Mouse (Mus musculus) mesoderm, embryonic 11.5 days (tissue): ENCODE data around the gene Zmynd15.
A peak's percentile ranks its signal among the peaks of the same experiment; 100 is the strongest.

Experiments
- DNase-seq: peaks from one replicate; pipeline ENCODE4 v3.0.0-alpha.2; 2012; ENCODE audit warnings: low read depth, low spot score

Gene Zmynd15

DNA sequence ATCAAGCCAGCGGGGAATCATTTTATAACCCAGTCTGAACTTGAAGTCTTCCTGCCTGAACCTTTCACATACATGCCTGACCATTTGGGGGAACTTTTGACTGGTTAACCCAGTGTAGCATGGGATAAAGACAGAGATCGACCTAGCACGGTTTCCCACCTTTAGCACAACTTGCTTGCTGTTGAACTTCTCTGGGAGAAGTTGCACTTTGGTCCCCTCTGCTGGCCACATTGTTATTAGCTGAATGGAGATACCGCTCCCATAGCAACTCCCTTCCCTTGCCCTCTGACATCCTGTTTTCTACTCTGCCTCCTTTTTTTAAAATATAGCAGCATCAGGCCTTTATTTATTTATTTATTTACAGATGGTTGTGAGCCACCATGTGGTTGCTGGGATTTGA is 47.2 kb downstream of the Zmynd15 start:
- peak; percentile 62 for DNase-seq

DNA sequence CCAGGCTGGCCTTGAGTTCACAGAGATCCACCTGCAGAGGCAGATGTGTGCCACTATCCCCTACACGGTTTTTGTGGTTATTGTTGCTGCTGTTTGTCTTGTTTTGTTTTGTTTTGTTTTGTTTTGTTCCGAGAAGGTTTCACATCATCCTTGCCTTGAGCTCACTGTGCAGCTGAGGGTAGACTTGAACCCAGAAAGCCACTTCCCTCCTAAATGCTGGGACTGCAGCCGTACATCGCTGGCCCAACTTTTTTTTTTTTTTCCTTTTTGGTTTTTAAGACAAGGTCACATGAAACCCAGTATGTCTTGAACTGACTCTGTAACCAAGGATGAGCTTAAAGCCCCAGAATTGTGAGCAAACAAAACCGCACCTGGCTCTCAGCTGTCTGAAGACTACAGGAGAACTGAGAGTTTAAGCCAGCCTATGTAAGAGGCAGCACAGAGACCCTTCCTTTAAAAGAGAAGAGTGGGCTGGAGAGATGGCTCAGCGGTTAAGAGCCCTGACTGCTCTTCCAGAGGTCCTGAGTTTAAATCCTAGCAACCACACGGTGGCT is 47.8 kb downstream of the Zmynd15 start:
- DNase-seq: no peak

DNA sequence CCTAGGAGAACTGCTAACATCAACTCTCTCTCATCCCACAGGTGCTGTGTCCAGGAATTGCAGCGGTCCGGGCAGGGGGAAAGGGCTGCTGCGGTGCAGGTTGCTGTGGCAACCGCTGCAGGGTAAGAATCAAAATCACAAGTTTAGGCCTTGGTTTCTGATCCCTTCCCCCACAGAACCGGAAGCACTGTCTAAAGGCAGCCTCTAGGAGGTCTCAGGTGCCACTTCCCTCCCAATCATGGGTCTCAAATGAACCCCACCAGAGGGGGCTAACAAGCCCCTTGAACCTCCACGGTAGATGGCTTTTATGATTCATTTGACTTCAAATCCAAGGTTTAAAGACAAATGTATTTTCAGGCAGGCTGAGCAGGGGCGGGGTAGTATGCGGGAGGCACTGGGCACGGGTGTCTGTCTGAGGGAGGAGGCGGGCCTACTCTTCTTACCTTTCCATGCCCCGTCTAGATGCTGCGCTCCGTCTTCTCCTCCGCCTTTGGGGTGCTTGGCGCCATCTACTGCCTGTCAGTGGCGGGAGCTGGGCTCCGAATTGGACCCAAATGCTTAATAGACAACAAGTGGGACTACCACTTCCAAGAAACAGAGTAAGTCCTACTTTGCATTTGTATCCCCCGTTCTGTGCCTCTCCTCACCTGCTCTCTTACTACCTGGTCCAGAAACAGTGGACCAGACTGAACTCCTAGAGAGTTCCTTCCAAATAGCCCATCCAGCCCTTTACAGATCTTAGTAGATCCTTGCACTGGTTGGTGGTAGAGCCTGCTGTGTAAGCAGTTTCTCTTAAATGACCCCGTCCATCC is 50.7 kb downstream of the Zmynd15 start:
- DNase-seq: peak; percentile 30

DNA sequence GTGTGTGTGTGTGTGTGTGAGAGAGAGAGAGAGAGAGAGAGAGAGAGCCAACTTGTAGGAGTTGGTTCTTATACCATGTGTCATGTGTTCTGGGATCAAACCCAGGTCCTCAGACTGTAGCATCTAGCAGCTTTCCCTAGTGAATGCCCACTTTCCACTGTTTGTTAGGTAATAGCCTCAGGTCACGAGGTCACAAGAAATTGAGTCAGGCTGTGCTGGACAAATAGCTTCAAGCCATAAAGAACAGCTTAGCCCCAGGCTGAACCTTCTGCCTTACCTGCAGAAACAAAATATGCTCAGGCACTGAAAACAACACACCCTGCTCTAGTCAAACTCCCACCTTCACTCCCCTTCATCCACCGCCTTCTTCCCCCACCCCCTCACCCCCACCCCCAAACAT is 52.0 kb downstream of the Zmynd15 start:
- DNase-seq: no peak

DNA sequence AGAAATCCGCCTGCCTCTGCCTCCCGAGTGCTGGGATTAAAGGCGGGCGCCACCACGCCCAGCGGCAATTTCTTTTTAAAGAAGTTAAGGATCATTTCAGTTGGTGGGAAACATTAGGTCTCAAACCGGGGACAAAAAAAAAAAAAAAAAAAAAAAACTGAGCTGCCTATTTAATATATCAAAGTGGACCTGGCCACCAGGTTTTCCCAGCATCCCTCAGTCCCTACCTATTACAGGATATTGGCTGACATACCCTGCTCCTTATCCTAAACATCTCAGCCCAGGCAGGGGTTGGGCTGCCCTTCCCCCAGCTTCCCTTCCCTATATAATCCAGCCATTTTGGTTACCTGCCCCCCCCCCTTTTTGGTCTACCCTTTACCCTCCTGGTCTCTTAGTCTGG is 52.6 kb downstream of the Zmynd15 start:
- no peak for DNase-seq

DNA sequence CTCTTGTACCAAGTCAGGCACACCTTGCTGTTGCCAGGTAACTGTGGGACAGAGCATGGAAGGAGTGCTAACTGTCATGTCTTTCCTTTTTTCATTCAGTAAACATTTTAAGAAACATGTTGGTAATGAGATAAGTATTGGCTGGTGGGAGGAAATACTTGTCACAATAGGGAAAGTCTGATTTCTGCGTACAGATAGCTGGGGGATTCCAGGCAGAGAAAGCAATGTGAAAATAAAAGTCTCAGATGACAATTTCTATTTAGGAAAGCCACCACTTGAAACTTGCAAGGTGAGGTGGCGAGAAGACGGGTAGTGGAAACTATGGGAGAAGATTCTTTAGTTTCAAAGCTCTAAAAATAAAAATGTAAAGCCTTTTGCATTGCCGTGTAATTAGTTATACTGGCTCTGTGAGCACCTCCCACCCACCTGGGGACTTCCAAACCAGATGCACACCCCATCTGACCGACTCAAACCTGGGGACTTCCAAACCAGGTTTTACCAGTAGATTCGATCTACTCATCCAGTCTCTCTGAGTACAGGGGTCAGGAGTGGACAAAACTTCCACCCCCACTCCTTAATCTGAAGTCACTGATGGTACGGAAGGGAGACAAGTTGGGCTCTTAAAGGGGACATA is 53.6 kb downstream of the Zmynd15 start:
- no peak for DNase-seq

DNA sequence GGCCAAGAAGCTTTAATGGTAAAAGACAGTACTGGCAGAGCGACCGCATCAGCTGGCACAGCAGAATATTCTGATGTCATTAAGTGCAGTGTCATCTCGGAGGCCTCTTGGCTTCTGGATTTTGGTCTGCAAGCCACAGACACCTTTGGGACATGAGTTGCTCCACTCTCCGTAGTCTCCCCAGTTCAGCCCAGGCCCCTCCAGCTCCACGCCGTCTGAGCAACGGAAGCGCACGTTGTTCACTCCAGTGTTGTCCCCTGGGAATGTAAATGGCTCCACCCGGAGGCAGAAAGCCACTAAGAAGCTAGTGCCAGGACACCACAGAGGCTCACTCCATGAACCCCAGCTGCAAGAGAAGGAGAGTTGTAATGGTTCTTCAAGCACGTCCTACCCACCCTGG is 54.3 kb downstream of the Zmynd15 start:
- DNase-seq: no peak

DNA sequence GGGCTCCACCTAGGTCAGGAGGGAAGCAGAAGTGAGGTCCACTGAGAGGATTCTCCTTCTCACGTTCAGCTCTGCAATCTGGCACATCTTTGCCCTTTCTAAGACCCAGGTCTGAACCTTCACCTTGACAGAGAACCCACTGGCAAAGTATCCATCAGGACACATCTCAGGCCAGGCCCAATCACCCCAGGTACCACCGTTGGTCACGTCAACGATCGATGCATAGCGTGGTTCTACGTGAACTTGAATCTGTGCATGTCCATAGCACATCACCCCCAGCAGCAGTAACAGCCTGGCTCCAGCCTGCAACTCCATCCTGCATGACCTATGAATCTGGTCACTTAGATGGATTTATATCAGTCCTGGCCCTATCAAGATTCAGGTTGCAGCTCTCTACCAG is 55.1 kb downstream of the Zmynd15 start, which contains the start of gene Vmo1:
TSS of gene Vmo1 (minus strand) at position 329 of the 400 bp plus-strand sequence.
- no peak for DNase-seq
